Mouse (Mus musculus): ENCODE measurements around the gene Myo9a.

GRCm38 (mm10) chr9:59718237-59718636, 32.5 kb upstream of the Myo9a start:
- TF ChIP-seq CTCF (IDR thresholded peaks at IDR 0.05; ENCODE audit: low read depth, low read length) (no peak), POLR2A (IDR thresholded peaks at IDR 0.05; ENCODE audit: extremely low read depth, insufficient read depth, low read length) (no peak)

All from liver, adult 2 months (tissue).